Mouse (Mus musculus) hindbrain, embryonic 12.5 days (tissue): ENCODE measurements at regions not wholly inside any gene's neighbourhood (a gene's known extent, or its start where the extent isn't known, plus 50 kb on each side); places are given as distances from the start of the nearest gene placed in this dataset.
A peak's percentile ranks its signal among the peaks of the same experiment; 100 is the strongest.

Experiments
- ATAC-seq: fragments of 200-750 bp; cut with Nextera tagmentation; 2 replicates; pipeline ENCODE4 v1.8.0; 2017; ENCODE audit warnings: moderate TSS enrichment; ENCODE audit not compliant: low FRiP score
- H3K27ac ChIP-seq: fragments of 300-500 bp; sonication (generic); 2 replicates; pipeline ENCODE4 v1.5.1; 2016; ENCODE audit warnings: mild to moderate bottlenecking
- H3K27me3 ChIP-seq: fragments of 300-500 bp; sonication (generic); 2 replicates; pipeline ENCODE4 v1.6.1; 2016; ENCODE audit warnings: mild to moderate bottlenecking
- H3K36me3 ChIP-seq: fragments of 300-500 bp; sonication (generic); 2 replicates; pipeline ENCODE4 v1.6.1; 2016; ENCODE audit warnings: mild to moderate bottlenecking
- H3K4me1 ChIP-seq: fragments of 300-500 bp; sonication (generic); 2 replicates; pipeline ENCODE4 v1.6.1; 2016
- H3K4me2 ChIP-seq: fragments of 300-500 bp; sonication (generic); replicated peaks from 2 replicates; pipeline ENCODE4 v1.6.1; 2016; ENCODE audit warnings: mild to moderate bottlenecking
- H3K4me3 ChIP-seq: fragments of 300-500 bp; sonication (generic); 2 replicates; pipeline ENCODE4 v1.5.1; 2016; ENCODE audit warnings: mild to moderate bottlenecking
- H3K9ac ChIP-seq: fragments of 300-500 bp; sonication (generic); 2 replicates; pipeline ENCODE4 v1.6.1; 2016; ENCODE audit warnings: mild to moderate bottlenecking, moderate library complexity
- H3K9me3 ChIP-seq: fragments of 300-500 bp; sonication (generic); replicated peaks from 2 replicates; pipeline ENCODE4 v1.6.1; 2016; ENCODE audit warnings: mild to moderate bottlenecking
- WGBS: fragments of 180-500 bp; shearing (Covaris S2); methylation state at CpG from one replicate; pipeline ENCODE4 v1.1.7; 2016; 5-methylcytosine and 5-hydroxymethylcytosine counted together

DNA sequence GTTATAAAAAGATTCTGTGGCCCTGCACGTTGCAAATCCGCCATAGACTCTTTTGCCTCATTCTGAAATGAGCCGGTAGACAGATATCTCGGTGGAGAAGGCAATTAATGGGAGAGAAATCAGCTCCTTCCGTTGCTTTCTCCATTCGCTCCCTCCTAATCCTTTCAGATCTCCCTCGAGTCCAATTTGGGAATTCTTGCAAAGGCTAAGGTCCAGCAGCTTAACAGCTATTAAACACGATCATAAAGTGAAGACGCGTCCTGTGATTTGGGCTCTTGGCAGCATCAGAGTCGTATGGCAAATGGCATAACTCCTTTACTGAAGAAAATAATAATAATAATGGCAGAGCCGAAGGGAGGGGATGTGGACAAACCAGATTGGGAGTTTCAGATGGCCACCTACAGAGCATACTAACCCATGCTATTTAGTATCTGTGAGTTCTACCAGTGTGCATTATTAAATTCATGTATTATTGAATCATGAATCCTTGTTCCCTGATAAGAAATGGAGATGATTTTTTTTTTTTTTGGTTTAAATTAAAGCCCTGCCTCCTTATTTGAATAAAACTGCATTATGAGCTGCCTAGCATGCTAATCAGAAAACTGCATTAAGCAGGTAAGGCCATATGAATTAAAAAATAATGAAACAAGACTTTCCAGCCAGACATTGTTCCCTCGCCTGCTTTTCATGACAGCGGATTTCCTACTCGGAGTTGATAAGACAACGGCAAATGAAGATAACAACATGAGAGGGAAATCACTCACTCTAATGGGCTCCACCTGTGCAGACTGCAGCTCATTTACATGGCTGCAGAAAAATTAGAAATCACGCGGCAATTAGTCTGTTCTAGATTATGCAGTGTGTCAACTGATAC, 246.2 kb upstream of the Meis1 start:
- WGBS = 75% methylated on average over 18 of the region's 18 CpGs
- H3K4me1 ChIP-seq = no peaks in the 10 kb centered on the region; the same call in 1 of the 2 replicates
- no peak overlapping the region for H3K4me3 ChIP-seq
- no peaks in the 10 kb centered on the region for H3K27me3 ChIP-seq
- no peaks in the 10 kb centered on the region for H3K36me3 ChIP-seq
- H3K27ac ChIP-seq = no peak overlapping the region
- peak; percentile 72; the same call in 1 of the 2 replicates for ATAC-seq
- H3K9me3 ChIP-seq = no peaks in the 10 kb centered on the region
- H3K9ac ChIP-seq = no peak overlapping the region
- no peak overlapping the region for H3K4me2 ChIP-seq

DNA sequence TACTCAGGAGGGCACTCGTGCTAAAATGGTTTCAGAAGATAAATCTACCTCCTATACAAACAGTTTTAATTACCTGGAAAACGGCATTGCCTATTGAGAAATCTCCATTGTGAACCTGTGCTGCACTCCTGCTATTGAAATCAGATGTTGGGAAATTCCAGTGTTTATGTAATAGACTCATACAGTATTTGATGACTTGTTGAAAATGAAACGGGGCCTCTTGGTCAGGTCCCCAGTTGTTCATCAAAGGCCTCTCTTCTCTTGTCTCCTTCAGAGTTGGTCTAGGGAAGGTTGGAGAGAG, 246.8 kb upstream of the Meis1 start:
- Histone ChIP-seq H3K27ac (no peak overlapping the region), H3K27me3 (no peaks in the 10 kb centered on the region), H3K4me1 (no peaks in the 10 kb centered on the region; the same call in 1 of the 2 replicates), H3K9ac (no peak overlapping the region), H3K9me3 (no peaks in the 10 kb centered on the region), H3K4me2 (no peak overlapping the region), H3K36me3 (no peaks in the 10 kb centered on the region), H3K4me3 (no peak overlapping the region)
- no peak for ATAC-seq
- WGBS = 68% methylated on average over 3 of the region's 3 CpGs

DNA sequence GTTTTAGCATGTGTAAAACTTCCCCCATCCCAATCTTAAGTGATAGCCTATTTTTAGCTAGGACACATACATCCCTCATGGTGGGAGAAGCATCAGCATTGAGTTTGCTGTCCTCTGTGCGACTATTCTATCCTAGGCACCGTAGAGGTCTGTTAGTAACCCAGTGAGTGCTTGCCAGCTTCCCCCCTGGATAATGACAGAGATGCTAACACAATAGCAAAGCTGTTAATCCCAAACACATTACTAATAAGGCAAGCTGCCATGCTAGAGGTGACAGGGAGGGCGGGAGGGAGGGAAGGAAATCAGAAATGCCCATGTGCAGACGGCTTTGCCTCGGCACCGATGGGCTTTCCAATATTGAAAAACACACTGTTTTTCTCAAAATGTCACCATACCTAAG, 272.2 kb upstream of the Meis1 start:
- ATAC-seq = no peak
- Histone ChIP-seq H3K36me3 (no peaks in the 10 kb centered on the region), H3K4me3 (no peak overlapping the region), H3K4me1 (no peaks in the 10 kb centered on the region), H3K9ac (no peak overlapping the region), H3K4me2 (no peak overlapping the region), H3K9me3 (no peaks in the 10 kb centered on the region), H3K27me3 (no peaks in the 10 kb centered on the region), H3K27ac (no peak overlapping the region)
- 88% methylated on average over 6 of the region's 6 CpGs for WGBS

DNA sequence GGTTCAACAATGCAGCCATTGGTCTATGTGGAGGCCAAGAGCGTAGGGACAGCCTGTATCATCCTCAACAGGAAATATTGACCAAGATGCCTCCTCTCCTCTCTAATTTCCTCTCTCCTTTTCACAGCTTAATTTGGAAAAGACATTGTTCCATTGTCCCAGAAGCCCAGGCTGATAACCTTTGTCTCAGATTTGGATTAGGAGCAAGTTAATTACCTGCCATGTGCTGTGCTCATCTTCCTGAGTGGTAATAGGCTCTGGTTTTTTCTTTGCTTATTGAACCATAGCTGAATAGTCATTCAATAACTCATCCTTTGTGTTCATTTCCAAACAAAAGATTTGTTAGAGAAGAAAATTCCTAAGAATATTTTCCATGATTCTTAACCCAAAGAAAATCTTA, 280.6 kb upstream of the Meis1 start:
- no peaks in the 10 kb centered on the region for H3K4me1 ChIP-seq
- no peak overlapping the region for H3K9ac ChIP-seq
- no peak overlapping the region for H3K27ac ChIP-seq
- no peak overlapping the region for H3K4me2 ChIP-seq
- no peak for ATAC-seq
- no peaks in the 10 kb centered on the region for H3K36me3 ChIP-seq
- WGBS = 92% methylated on average over 1 of the region's 1 CpGs
- H3K27me3 ChIP-seq = no peaks in the 10 kb centered on the region
- H3K4me3 ChIP-seq = no peak overlapping the region
- no peaks in the 10 kb centered on the region for H3K9me3 ChIP-seq

DNA sequence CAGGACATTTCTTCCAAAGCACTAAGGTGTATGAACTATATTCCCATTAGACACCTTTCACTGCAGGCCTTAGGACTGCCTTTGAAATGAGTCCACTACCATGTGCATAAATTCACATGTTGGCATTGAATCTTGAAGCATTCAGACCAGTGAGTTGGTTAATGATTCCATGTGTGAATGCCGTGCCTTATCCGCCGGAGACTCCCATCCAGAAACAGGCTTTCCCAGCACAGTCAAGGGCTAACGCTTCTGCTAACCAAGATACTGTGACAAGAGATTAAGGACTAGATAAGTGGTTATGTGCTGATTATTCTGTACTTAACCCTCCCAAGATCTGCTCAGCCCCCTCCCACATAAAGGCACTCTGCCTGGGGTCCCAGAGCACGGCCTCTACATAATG, 287.9 kb upstream of the Meis1 start:
- no peaks in the 10 kb centered on the region for H3K36me3 ChIP-seq
- WGBS = 87% methylated on average over 5 of the region's 5 CpGs
- H3K27ac ChIP-seq = no peak overlapping the region
- H3K4me3 ChIP-seq = no peak overlapping the region
- no peaks in the 10 kb centered on the region for H3K27me3 ChIP-seq
- H3K9me3 ChIP-seq = no peaks in the 10 kb centered on the region
- no peak for ATAC-seq
- H3K4me2 ChIP-seq = no peak overlapping the region
- H3K4me1 ChIP-seq = no peaks in the 10 kb centered on the region
- H3K9ac ChIP-seq = no peak overlapping the region

DNA sequence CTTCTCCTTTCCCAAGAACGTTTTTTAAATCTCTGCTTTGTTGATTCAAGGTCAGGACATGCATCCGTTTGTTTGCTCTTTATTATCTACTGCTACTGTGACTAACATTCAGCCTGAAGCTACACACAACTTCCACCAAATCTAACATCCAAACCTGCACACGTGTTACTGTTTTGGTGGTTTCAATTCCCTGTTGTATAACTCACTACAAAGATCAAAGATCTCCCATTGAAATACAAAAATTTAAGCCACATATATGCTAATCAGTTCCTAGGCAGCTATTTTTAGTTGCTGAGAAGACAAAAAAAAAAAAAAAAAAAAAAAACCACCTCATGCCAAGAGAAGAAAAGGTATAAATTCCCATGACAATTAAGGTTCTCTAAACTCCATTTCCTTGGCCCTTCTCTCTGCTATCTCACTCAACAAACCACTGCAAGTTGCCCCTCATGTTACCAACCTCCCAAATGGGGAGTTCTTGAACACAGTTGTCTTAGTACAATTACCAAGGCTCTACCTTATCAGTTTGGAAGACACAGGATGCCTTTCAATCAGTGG, 312.0 kb upstream of the Meis1 start:
- WGBS = 48% methylated on average over 2 of the region's 3 CpGs
- no peak for ATAC-seq
- Histone ChIP-seq H3K9ac (no peak overlapping the region), H3K27me3 (no peaks in the 10 kb centered on the region), H3K4me1 (no peaks in the 10 kb centered on the region), H3K9me3 (no peaks in the 10 kb centered on the region), H3K27ac (no peak overlapping the region), H3K4me2 (no peak overlapping the region), H3K36me3 (no peaks in the 10 kb centered on the region), H3K4me3 (no peak overlapping the region)

DNA sequence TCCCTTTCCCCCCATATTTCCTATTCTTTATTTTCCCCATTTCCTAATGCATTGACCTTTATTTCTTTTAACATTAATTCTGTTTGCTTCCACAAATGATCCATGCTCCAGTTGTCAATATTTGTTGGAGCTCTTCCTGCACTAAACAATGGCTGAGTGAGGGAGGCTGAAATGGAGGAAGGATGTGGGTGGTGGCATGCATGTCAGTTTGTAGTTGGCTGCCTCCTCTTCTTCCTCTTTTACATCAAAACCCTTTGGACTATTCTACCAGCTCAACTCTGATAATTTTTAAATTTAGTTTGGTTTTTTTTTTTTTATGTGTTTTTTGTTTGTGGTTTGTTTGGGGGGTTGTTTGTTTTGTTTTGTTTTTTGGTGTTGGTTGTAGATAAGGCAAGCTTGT, 313.5 kb upstream of the Meis1 start:
- no peaks in the 10 kb centered on the region for H3K27me3 ChIP-seq
- no peak overlapping the region for H3K27ac ChIP-seq
- no peaks in the 10 kb centered on the region for H3K36me3 ChIP-seq
- no peaks in the 10 kb centered on the region for H3K9me3 ChIP-seq
- no peaks in the 10 kb centered on the region for H3K4me1 ChIP-seq
- H3K4me3 ChIP-seq = no peak overlapping the region
- H3K4me2 ChIP-seq = no peak overlapping the region
- ATAC-seq = no peak
- H3K9ac ChIP-seq = no peak overlapping the region

DNA sequence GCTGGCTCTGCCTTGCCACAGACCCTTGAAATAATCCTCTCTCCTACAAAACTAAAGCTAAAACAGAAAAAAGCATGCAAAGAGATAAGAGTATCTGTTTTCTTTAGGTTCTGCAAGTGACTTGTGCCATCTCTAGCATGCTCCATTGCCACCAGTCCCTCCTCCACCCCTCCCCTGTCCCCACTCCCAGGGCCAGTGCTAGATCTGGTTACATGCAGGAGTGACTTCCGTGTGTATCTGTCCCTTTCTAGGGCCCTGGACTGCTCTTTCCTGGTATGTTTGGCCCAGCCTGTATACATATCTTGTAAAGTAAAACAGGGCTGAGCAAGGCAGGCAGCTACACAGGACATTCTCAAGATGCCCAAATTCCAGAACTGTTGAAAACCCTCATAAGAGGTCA, 313.9 kb upstream of the Meis1 start:
- WGBS = 61% methylated on average over 1 of the region's 1 CpGs
- no peak overlapping the region for H3K27ac ChIP-seq
- no peak for ATAC-seq

DNA sequence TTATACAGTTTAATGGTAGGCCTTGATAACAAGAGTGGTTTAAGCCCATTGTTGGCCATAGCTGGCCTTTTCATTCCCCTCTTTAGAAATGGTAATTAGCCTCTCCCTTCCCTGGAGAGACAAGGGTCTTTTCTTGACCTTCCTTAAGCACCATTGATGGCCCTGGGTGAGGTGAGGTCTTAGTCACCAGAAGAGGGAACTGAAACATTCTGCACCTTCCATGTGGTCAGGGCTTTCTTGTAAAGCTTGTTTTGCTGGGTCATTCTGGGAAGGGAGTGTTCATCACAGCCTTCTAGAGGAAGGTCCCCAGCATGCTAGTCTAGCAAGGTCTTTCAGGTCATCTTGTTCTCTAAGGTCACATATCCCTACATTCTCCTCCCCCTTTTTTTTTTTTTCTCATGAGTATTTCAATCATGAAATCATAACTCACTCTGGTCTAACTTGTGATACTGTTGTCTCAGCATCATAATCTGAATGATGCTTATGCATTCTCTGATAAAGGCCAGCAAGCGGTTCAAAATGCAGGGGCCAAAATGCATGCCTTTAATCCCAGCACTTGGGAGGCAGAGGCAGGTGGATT, 315.2 kb upstream of the Meis1 start:
- no peak overlapping the region for H3K27ac ChIP-seq
- no peaks in the 10 kb centered on the region for H3K4me1 ChIP-seq
- no peaks in the 10 kb centered on the region for H3K9me3 ChIP-seq
- no peak overlapping the region for H3K4me2 ChIP-seq
- H3K9ac ChIP-seq = no peak overlapping the region
- no peaks in the 10 kb centered on the region for H3K27me3 ChIP-seq
- no peak overlapping the region for H3K4me3 ChIP-seq
- no peak for ATAC-seq
- WGBS = 97% methylated on average over 1 of the region's 1 CpGs
- H3K36me3 ChIP-seq = no peaks in the 10 kb centered on the region

More for the DNA sequence above, 313.9 kb upstream of the Meis1 start:
- H3K9me3 ChIP-seq = no peaks in the 10 kb centered on the region
- no peak overlapping the region for H3K4me2 ChIP-seq
- no peak overlapping the region for H3K9ac ChIP-seq
- H3K27me3 ChIP-seq = no peaks in the 10 kb centered on the region
- H3K36me3 ChIP-seq = no peaks in the 10 kb centered on the region
- H3K4me1 ChIP-seq = no peaks in the 10 kb centered on the region
- H3K4me3 ChIP-seq = no peak overlapping the region

DNA sequence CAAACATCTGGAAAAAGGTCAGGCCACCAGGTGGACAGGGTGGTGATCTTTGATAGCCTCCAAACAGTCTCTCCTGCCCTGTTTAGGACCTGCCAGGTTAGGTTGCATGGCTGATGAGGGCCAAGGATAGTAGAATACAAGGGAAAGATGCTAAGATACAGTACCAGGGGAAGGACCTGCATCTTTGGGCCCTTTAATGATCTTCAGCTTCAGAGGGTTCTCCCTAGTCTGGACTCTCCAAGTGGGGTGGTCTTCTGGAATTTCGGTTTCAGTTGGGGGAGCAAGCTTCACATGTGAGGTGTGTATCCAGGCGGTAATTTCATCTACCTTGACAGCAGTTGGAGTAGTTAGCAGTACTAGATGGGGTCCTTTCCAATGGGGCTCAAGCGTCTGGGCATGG, 316.6 kb upstream of the Meis1 start:
- 90% methylated on average over 3 of the region's 3 CpGs for WGBS
- ATAC-seq = no peak
- no peaks in the 10 kb centered on the region for H3K4me1 ChIP-seq

DNA sequence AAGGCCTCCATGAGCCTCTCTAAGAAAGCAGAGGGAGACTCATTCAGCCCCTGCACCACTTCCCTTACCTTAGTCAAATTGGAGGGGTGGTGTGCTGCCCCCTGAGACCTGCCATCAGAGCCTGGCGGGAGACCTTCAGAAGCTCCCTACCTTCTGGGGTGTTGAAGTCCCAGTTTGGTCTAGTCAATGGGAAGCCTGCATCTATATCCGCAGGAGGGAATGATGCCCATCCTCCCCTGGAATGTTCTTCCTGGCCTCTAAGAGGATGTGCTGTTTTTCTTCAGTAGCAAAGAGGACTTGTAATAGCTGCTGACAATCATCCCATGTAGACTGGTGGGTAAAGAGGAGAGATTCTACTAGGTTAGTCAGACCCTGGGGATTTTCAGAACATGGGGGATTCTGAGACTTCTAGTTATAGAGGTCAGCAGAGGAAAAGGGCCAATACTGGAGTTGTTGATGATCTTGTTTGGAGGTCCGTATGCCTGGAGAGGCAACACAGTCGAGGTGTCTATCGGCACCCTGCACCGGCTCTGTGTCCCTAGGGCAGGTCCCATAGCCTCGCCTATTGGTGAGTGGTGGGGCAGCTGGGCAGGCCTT, 321.0 kb upstream of the Meis1 start:
- WGBS = 95% methylated on average over 7 of the region's 7 CpGs
- Histone ChIP-seq H3K4me1 (no peaks in the 10 kb centered on the region), H3K4me2 (no peak overlapping the region), H3K27ac (no peak overlapping the region), H3K4me3 (no peak overlapping the region), H3K9me3 (no peaks in the 10 kb centered on the region), H3K9ac (no peak overlapping the region), H3K27me3 (no peaks in the 10 kb centered on the region), H3K36me3 (no peaks in the 10 kb centered on the region)
- no peak for ATAC-seq

More for the DNA sequence above, 316.6 kb upstream of the Meis1 start:
- Histone ChIP-seq H3K4me3 (no peak overlapping the region), H3K27me3 (no peaks in the 10 kb centered on the region), H3K27ac (no peak overlapping the region), H3K4me2 (no peak overlapping the region), H3K9ac (no peak overlapping the region), H3K36me3 (no peaks in the 10 kb centered on the region), H3K9me3 (no peaks in the 10 kb centered on the region)

DNA sequence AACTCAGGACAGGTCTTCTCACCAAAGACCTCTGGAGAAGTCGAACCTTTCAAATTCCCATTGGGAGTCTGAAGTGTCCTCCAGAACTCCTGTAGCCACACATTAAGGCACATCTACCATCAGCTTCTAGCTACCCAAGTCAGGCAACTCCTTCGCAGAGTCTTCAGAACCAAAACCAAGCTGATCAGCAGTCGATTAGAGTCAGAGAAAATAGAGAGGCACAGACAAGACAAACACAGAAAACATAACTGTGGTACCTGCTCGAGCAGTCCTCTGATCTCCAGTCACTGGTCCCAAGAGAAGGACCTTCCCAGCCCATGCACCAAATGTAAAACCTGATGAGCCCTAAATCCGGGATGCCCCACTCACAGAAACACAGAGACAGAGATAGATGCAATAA, 322.1 kb upstream of the Meis1 start:
- WGBS = 83% methylated on average over 5 of the region's 5 CpGs
- Histone ChIP-seq H3K36me3 (no peaks in the 10 kb centered on the region), H3K27ac (no peak overlapping the region), H3K9ac (no peak overlapping the region), H3K27me3 (no peaks in the 10 kb centered on the region), H3K9me3 (no peaks in the 10 kb centered on the region), H3K4me2 (no peak overlapping the region), H3K4me1 (no peaks in the 10 kb centered on the region), H3K4me3 (no peak overlapping the region)
- ATAC-seq = no peak
